Mouse (Mus musculus) liver, adult 2 months (tissue): ENCODE measurements around the gene Fam53b. TPM values are rescaled to one million over a fixed set of nuclear protein-coding genes. Genes with fewer than 3 reads are reported as not detected.

Experiments used
- DNase-seq: peaks from one replicate; pipeline ENCODE4 v3.0.0-alpha.2; 2011; ENCODE audit warnings: low read depth, low spot score; ENCODE audit errors: extremely low read depth
- H3K27ac ChIP-seq: fragments of 200-500 bp; replicated peaks from 2 replicates; pipeline ENCODE4 v1.5.1; 2012; ENCODE audit warnings: low read depth, mild to moderate bottlenecking, control low read depth, inconsistent platforms, low read length; ENCODE audit not compliant: insufficient read depth
- H3K27me3 ChIP-seq: fragments of 200-500 bp; 2 replicates; pipeline ENCODE4 v1.6.1; 2012; ENCODE audit warnings: mild to moderate bottlenecking, moderate library complexity, low read length, inconsistent platforms; ENCODE audit not compliant: control insufficient read depth, insufficient read depth
- H3K36me3 ChIP-seq: fragments of 200-500 bp; 2 replicates; pipeline ENCODE4 v1.6.1; 2012; ENCODE audit warnings: low read length, inconsistent platforms; ENCODE audit not compliant: control insufficient read depth, insufficient read depth
- H3K4me1 ChIP-seq: fragments of 200-500 bp; 2 replicates; pipeline ENCODE4 v1.6.1; 2011; ENCODE audit warnings: low read length; ENCODE audit not compliant: control insufficient read depth, insufficient read depth
- H3K4me3 ChIP-seq: fragments of 200-500 bp; 2 replicates; pipeline ENCODE4 v1.5.1; 2011; ENCODE audit warnings: low read depth, mild to moderate bottlenecking, control low read depth, low read length, moderate library complexity; ENCODE audit not compliant: insufficient read depth
- H3K79me2 ChIP-seq: fragments of 200-500 bp; 2 replicates; pipeline ENCODE4 v1.6.1; 2012; ENCODE audit warnings: inconsistent platforms, mild to moderate bottlenecking, low read length, moderate library complexity; ENCODE audit not compliant: control insufficient read depth, insufficient read depth
- H3K9ac ChIP-seq: fragments of 200-500 bp; 2 replicates; pipeline ENCODE4 v1.6.1; 2012; ENCODE audit warnings: low read depth, mild to moderate bottlenecking, control low read depth, inconsistent platforms, low read length
- CTCF ChIP-seq: fragments of 200-500 bp; IDR thresholded peaks from 2 replicates; pipeline ENCODE4 v1.5.1; 2011; ENCODE audit warnings: low read depth, low read length, control low read depth
- POLR2A ChIP-seq: fragments of 200-500 bp; IDR thresholded peaks from 2 replicates; pipeline ENCODE4 v1.6.1; 2011; ENCODE audit warnings: low read length, control low read depth; ENCODE audit not compliant: insufficient read depth; ENCODE audit errors: extremely low read depth
- WGBS: fragments of 180-500 bp; shearing (Covaris S2); methylation state at CpG from one replicate; pipeline ENCODE4 v1.1.7; 2018; 5-methylcytosine and 5-hydroxymethylcytosine counted together
- polyA plus RNA-seq: library from polyadenylated mRNA; depleted of rRNA; stranded (reverse); fragments of >200 nt; gene quantifications from 2 replicates; pipeline ENCODE4 v1.2.3, GENCODE M21; 2012
- total RNA-seq: library from RNA; depleted of rRNA; stranded (reverse); fragments of >200 nt; gene quantifications from 2 replicates; pipeline ENCODE4 v1.2.3, GENCODE M21; 2014

Gene Fam53b
- total and polyA plus RNA-seq, 2 experiments = 4.3 to 9.1 TPM

GRCm38 (mm10) chr7:132766235-132766871 is 47.3 kb downstream of the Fam53b start:
- H3K79me2 ChIP-seq = no peaks in the 10 kb centered on the region; the same call in 1 of the 2 replicates
- peak overlapping the region; percentile 53 for H3K27ac ChIP-seq
- H3K4me1 ChIP-seq = peaks cover 5% of the 10 kb centered on the region
- H3K9ac ChIP-seq = no peak overlapping the region
- H3K27me3 ChIP-seq = no peaks in the 10 kb centered on the region
- DNase-seq = no peak
- 66% methylated on average over 11 of the region's 11 CpGs for WGBS
- no peak for TF ChIP-seq CTCF
- TF ChIP-seq POLR2A = no peak
- H3K36me3 ChIP-seq = no peaks in the 10 kb centered on the region; the same call in 1 of the 2 replicates
- H3K4me3 ChIP-seq = no peak overlapping the region

GRCm38 (mm10) chr7:132765629-132766186 is 48.0 kb downstream of the Fam53b start:
- no peak for TF ChIP-seq CTCF
- Histone ChIP-seq H3K4me1 (peaks cover 6% of the 10 kb centered on the region), H3K9ac (no peak overlapping the region), H3K27ac (peak overlapping the region; percentile 30; the same call in 1 of the 2 replicates), H3K79me2 (no peaks in the 10 kb centered on the region; the same call in 1 of the 2 replicates), H3K4me3 (no peak overlapping the region), H3K27me3 (no peaks in the 10 kb centered on the region), H3K36me3 (no peaks in the 10 kb centered on the region; the same call in 1 of the 2 replicates)
- 84% methylated on average over 3 of the region's 3 CpGs for WGBS
- no peak for DNase-seq

GRCm38 (mm10) chr7:132764896-132765491 is 48.7 kb downstream of the Fam53b start:
- no peaks in the 10 kb centered on the region; the same call in 1 of the 2 replicates for H3K79me2 ChIP-seq
- no peak overlapping the region for H3K4me3 ChIP-seq
- H3K27ac ChIP-seq = peak overlapping the region; percentile 13; the same call in 1 of the 2 replicates
- peaks cover 6% of the 10 kb centered on the region for H3K4me1 ChIP-seq
- no peak overlapping the region for H3K9ac ChIP-seq
- no peak for DNase-seq
- 86% methylated on average over 4 of the region's 4 CpGs for WGBS
- H3K36me3 ChIP-seq = no peaks in the 10 kb centered on the region; the same call in 1 of the 2 replicates
- no peaks in the 10 kb centered on the region for H3K27me3 ChIP-seq
- TF ChIP-seq CTCF (no peak), POLR2A (no peak)

DNA sequence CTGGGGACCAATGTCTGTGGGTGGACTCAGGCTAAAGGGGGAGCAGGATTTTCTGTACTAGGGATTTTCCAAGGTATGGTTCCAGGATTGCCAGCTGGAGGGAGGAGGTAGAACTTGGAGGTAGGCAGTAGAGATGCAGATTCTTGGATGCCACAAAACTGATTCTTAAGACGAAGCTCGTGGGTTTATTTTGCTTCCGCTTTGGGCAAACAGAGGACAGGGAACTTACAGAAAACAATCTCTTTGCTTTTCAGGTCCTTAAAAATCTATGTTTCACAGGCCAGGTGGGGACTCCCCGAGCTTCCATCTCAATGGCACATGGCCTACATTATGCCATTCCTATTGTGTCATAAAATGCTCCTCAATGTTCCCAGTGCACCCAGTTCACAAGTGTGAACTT is 49.4 kb downstream of the Fam53b start:
- peaks cover 6% of the 10 kb centered on the region for H3K4me1 ChIP-seq
- H3K27ac ChIP-seq = no peak overlapping the region
- no peak overlapping the region for H3K4me3 ChIP-seq
- peaks cover under 1% of the 10 kb centered on the region; the same call in 1 of the 2 replicates for H3K36me3 ChIP-seq
- 95% methylated on average over 4 of the region's 4 CpGs for WGBS
- peaks cover 3% of the 10 kb centered on the region; the same call in 1 of the 2 replicates for H3K79me2 ChIP-seq
- TF ChIP-seq POLR2A (no peak), CTCF (no peak)
- no peaks in the 10 kb centered on the region for H3K27me3 ChIP-seq
- H3K9ac ChIP-seq = no peak overlapping the region
- no peak for DNase-seq

- H3K27ac ChIP-seq = no peak overlapping the region
- TF ChIP-seq POLR2A (no peak), CTCF (no peak)
- H3K4me3 ChIP-seq = no peak overlapping the region
- H3K79me2 ChIP-seq = peaks cover 3% of the 10 kb centered on the region; the same call in 1 of the 2 replicates
- H3K27me3 ChIP-seq = no peaks in the 10 kb centered on the region
- 84% methylated on average over 5 of the region's 5 CpGs for WGBS
- H3K9ac ChIP-seq = no peak overlapping the region
- peaks cover 6% of the 10 kb centered on the region for H3K4me1 ChIP-seq
- no peak for DNase-seq
- H3K36me3 ChIP-seq = peaks cover 2% of the 10 kb centered on the region; the same call in 1 of the 2 replicates
Measured at GRCm38 (mm10) chr7:132763911-132764310, 49.8 kb downstream of the Fam53b start.
